Mouse (Mus musculus): ENCODE measurements around the gene Tarbp1. TPM values are rescaled to one million over a fixed set of nuclear protein-coding genes. Genes with fewer than 3 reads are reported as not detected.
A peak's percentile ranks its signal among the peaks of the same experiment; 100 is the strongest.

Tarbp1 gene
- total RNA-seq (2021): 1 to 10 TPM; 5.7 to 6.2 TPM

- DNase-seq: peak; percentile 94 to 95
- intact Hi-C loops (cut with DNase I): loop anchor here (10.0 kb wide), 1 partner anchor 670 kb away; no protein-coding TSS in a partner anchor
Measured at GRCm38 (mm10) chr8:126474299-126475187, at the start of gene Tarbp1. Gene Tarbp1 (minus strand): TSS chr8:126475065.

GRCm38 (mm10) chr8:126524233-126524985 is 49.5 kb upstream of the Tarbp1 start:
- DNase-seq: peak; percentile 92 to 93
- intact Hi-C loops (cut with DNase I): no loop called here

- intact Hi-C loops (cut with DNase I): loop anchor here (2.0 kb wide), 1 partner anchor 24 kb away; no protein-coding TSS in a partner anchor
- peak; percentile 60 to 63 for DNase-seq
Measured at GRCm38 (mm10) chr8:126523060-126523574, 48.3 kb upstream of the Tarbp1 start.

DNA sequence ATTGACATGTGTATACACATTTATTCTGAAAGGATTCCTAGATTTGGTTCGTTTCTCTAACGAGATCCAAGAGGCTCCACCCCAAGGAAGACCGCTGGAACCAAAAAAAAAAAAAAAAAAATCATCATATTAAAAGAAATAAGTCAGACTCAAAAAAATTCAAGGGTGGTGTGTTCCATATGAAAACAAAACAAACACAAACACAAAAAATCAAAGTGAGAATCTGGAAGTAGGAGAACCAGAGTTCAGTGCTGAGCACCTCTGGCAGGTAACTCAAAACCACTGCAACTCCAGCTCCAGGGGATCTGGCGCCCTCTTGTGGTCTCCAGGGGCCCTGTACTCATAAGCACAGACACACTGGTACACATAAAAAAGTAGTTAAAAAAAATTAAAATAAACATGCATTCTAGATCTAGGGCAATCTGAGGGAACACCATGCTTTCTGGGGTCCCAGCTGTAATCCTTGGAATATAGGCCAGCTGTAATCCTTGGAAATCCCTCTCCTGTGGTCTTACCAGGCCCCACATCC is 44.6 kb upstream of the Tarbp1 start:
- intact Hi-C loops (cut with DNase I): loop anchor here (5.0 kb wide), 1 partner anchor 218 kb away; no protein-coding TSS in a partner anchor
- no peak for DNase-seq

DNA sequence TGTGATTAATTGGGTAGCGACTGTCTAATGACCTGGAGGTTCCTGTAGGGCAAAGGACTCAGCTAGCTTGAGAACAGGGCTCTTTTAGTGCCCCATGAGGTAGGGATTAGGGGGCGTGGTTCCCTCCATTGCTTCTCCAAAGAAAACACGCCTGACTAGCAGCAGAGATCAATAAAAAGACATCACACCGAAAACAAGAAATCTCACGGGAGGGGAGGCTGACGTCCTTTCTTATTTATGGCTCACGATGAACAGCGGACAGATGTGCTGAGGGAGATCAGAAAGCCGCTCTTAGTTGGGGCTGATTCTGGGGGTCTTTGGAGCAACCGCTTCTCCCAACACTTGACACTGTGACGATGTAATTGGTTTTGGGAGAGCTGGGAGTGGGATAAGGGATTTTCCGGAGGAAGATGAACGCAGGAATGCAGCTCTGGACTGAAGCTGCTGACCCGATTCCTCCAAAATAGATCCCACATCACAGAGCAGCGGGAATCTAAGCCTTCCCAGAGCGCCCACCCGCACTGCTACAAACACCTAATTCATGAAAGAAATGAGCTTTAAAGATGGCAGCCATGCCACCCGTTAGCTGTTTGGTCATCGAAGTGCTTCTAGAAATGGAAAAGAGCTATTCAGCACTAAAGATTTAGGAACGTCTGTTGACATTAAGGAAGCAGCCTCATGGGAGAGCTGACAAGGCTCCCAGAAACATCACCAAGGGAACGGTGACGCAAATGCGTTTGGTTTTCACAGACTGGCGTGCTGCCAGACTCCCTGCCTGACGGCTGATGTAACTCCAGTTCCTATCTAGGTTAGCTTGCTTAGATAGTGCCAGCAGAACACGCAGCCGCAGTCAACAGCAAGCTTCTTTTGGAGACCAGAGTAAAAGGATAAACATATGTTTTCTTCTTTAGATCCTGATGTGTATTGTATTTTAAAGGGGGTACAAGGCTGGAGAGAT is 42.0 kb upstream of the Tarbp1 start:
- DNase-seq: peak; percentile 98 to 99
- intact Hi-C loops (cut with DNase I): loop anchor here (2.0 to 5.0 kb wide), 2 partner anchors 34 to 220 kb away; no protein-coding TSS in a partner anchor

- intact Hi-C loops (cut with DNase I): no loop called here
- peak; percentile 73 to 79 for DNase-seq
Measured at GRCm38 (mm10) chr8:126514011-126514964, 39.4 kb upstream of the Tarbp1 start.

DNA sequence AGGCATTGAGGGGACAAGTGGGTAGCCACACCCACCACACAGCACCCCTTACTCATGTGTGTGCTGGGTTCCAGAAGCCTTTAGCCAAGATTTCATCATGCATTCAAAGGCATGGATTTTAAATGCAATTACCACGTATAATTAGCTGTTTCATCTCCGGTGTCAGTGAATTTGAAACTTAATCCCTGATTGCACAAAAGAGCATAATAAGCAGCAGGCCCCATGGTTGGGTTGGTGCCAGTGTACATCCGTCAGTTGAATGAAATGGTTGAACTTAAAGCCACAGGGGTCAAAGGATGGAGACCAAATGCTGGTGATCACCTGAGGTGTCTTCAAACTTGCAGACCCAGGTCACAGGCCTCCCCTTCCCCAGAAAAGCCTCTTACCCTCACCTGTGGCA is 36.0 kb upstream of the Tarbp1 start:
- no peak for DNase-seq
- intact Hi-C loops (cut with DNase I): no loop called here

DNA sequence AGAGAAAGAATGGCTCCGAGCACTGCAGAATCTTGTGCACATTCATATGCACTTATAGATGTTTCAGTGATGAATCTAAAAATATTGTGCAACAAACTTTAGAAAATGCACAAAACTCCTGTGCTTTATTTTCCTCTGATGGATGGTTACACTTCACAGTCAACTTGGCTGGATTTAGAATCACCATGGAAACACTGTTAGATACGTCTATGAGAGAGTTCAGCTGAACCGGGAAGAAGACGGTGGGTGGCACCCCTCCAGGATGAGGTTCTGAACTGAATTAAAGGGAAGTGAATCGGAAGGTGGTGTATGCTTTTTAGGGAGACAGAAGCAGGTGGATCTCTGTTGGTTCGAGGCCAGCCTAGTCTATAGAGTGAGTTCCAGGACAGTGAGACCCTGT is 34.8 kb upstream of the Tarbp1 start:
- DNase-seq: peak in 1 of 2 experiments; percentile 40
- intact Hi-C loops (cut with DNase I): no loop called here

DNA sequence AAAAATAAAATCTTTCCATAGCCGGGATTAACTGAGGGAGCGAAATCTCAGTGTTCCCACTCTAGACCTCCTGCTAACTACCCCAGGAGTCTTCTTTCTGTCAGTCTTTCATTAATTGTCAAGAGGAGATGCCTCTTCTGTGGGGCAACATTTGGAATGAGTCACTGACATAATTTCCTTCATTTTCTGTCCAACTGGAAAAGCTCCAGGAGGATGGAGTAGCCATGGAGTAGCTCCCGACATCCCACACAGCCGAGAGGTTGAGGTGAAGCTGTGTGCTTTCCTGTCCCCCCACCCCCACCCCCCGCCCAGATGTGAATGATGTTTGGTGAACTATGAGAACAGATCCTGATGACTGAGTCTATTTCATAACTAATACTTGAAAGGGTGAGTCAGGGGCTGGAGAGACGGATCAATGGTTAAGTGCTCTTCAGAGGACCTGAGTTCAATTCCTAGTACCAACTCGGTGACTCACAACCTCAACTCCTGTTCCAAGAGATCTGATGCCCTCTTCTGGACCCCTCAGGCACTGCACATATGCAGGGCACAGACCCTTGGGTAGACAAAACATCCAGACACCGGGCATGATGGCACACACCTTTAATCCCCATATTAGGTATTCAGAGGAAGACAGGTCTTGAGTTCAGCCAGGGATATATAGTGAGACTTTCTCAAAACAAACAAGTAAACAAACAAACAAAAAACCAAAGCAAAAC is 34.2 kb upstream of the Tarbp1 start:
- no peak for DNase-seq
- intact Hi-C loops (cut with DNase I): no loop called here

DNA sequence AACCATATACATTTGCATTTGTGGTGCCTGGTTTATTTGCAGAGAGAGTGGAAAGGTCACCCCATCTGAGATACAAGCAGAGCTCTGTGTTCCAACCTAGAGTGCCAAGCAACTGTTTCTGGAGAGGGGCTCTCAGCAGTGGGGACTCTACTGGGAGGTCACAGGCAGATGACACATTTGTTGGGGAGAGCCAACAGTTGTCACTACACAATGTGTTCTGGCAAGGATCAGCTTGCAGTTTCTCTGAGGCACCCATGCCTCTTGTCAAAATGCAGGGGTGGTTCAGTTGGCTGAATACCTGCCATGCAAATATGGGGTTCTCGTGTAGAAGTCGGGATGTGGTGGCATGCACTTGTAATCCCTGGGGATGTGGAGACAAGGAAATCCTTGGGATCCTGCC is 33.4 kb upstream of the Tarbp1 start:
- DNase-seq: peak in 1 of 2 experiments; percentile 35
- intact Hi-C loops (cut with DNase I): no loop called here

- no peak for DNase-seq
- intact Hi-C loops (cut with DNase I): no loop called here
Measured at GRCm38 (mm10) chr8:126504492-126505182, 29.8 kb upstream of the Tarbp1 start.

GRCm38 (mm10) chr8:126502722-126503121 is 27.9 kb upstream of the Tarbp1 start:
- no peak for DNase-seq
- intact Hi-C loops (cut with DNase I): no loop called here

DNA sequence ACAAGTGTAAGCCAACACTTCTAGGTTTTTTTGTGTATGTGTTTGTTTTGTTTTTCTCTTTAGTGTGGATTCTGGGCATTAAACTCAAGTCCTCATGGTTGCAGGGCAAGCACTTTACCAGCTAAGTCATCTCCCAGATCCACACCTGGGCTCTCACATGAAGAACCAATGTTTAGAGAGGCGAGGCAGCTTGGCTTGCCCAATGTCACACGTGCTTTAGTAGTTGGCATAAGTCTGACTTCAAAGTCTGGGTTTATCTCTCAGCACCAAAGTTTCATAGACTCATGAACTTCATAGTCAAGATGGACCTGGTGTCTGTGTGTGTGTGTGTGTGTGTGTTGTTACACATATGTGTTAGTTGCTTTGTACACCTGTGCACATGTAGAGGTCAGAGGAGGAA is 24.5 kb upstream of the Tarbp1 start:
- DNase-seq: no peak
- intact Hi-C loops (cut with DNase I): loop anchor here (2.0 to 5.0 kb wide), 4 partner anchors 23 to 478 kb away; no protein-coding TSS in a partner anchor

DNA sequence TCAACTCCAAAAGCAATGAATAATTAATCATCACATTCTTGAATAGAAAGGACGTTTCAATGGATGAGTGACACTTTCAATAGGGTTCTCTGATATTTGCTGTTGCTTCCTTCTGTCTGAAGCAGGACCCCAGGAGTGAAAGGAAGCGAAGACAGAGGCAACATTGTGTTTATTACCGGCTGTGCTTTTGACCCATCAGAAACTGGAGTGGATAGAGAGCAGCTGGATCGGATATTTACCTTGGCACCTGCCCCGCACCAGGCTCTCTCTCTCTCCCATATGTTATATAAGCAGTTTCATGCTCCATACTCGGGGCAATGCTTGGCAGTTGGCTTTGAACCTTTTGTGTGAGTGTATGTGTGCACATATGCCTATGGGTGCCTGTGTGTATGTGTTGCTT is 23.6 kb upstream of the Tarbp1 start:
- peak in 1 of 2 experiments; percentile 37 for DNase-seq
- intact Hi-C loops (cut with DNase I): loop anchor here (2.0 to 5.0 kb wide), 4 partner anchors 24 to 479 kb away; no protein-coding TSS in a partner anchor

DNA sequence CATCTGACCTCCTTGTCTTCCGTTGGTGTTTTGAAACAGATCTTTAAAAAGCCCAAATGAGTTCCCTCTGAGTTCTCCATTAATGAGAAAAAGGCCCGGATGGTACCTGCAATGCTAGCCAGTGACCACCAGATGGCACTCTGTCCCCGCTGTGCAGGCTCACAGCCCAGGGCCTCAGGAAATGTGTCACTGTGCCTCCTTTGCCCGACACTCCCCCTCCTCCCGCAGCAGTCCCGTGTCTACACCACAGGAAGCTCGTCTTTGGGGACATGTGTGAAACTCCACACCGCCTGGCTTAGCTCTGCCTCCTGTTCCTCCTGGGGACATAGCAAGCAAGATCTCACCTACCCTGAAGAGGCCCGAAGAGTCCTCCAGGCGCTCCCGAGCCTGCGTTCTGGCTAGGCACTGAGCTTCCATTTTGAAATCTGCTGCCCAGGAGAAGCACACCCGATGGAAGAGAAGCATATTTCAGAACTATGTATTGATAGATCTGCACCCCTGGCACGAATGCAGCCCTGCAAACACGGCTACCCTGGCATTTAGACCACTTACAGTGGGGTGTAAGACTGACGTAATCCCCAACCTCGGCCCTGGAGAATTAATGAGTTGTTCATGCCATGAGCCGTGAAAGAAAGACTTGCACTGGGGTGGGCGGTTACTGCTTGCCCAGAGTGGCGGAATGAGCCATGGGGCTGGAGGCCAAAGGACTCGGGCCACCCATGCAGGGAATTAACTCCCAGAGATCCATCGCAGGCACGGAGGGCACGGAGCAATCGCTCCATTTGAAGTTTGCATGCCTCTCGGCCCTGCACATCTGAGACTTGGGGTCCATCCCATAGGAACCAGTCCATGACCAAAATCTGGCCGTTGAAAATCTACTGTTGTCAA is 22.9 kb upstream of the Tarbp1 start:
- intact Hi-C loops (cut with DNase I): loop anchor here (1.0 to 5.0 kb wide), 7 partner anchors 25 to 480 kb away; no protein-coding TSS in a partner anchor
- peak; percentile 95 to 97 for DNase-seq

DNA sequence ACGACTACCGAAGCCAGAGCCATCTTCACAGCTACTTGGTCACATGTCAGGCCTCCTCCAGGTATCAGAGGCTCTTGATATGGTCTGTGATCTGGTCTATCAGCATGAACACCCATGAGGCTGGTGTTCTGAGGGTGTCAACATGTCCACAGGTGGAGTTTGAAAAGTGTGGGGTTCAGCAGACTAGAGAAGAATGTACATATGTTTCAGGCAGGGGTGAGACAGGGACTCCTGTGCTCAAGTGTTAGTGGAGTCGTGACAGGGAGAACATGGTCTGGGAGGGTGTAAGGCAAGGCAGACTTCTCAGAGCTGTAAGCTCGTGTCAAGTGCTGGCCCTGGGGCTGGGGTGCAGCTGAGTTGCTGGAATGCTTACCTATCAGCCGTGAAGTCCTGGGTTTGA is 22.1 kb upstream of the Tarbp1 start:
- no peak for DNase-seq
- intact Hi-C loops (cut with DNase I): loop anchor here (1.0 to 5.0 kb wide), 6 partner anchors 85 to 480 kb away; no protein-coding TSS in a partner anchor
